Mouse (Mus musculus): ENCODE measurements around the gene Ttc7b.

The Ttc7b gene

DNA sequence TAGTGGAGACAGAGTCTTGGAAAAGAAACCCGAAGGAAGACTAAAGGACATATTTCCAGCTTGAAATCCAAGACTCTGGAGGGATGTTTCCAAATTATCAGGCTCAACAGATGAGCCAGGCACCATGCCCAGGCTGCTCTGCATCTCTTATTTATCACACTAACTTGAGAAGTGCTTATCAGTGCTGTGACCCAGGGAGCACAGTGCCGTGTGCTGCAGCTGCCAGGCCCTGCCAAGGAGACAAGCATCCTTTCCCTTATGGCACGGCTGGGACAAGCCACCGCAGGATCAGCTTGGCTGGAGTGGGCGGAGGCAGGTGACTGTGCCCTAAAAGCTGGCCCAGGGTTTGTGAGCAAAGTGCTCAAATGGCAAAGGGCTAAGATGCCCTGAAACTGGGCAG is 184.4 kb downstream of the Ttc7b start:
- DNase-seq (ENCODE audit: low spot score in 2 of 2), result no peak

DNA sequence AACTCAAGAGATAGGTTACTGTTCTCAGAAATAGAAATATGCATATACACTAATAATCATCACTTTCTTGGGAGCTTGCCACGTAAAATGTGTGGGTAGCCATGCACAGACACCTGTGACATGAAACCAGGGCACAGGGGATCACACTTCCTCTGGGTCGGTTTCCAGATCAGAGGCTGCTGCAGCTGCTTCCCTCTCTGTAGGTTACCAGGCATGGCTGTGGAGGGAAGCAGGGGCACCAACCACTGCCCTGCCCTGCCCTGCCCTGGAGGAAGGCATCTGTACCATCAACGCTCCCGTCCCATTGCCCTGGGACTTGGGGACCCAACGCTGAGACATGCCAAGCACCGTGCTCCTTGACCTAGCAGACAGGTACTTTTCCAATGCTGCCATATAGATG is 188.8 kb downstream of the Ttc7b start:
- peak; percentile 62 to 72 for DNase-seq (ENCODE audit: low spot score in 2 of 2)

DNA sequence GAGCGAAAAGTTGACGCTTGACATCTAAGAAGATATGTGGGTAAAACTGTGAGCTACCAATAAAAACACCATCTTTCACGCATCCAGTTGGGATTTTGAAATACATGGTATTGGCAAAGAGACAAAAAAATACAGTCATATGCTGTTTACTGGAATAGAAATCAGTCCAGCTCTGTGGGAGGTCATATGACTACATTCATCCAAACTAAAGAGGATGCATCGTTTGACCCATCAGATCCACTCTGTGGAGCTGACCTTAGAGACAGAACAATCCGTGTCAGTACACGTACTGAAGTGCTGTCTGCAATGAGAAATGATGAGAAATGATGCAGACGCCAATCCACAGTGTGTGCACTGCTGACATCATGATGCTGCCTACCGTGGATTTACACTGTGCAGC is 190.4 kb downstream of the Ttc7b start:
- no peak for DNase-seq (ENCODE audit: low spot score in 2 of 2)

DNA sequence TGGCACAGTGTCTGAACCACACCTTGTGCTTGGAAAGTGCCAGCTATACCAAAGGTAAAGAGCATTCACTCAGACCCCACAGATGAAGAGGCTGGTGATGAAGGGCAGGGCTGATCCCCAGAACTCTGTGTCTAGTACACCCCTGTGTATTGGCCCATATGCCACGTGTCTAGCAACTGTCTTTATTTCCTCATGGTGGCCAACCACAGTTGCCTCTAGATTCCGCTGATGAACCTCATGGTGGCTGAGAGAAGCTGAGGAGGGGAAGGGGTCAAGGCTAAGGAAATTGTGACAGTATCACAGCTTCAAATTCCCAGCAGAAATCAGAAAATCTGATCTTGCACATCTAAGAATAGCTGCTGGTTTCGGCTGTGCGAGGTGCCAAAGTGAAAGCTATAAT is 191.6 kb downstream of the Ttc7b start:
- DNase-seq (ENCODE audit: low spot score in 2 of 2), result no peak

DNA sequence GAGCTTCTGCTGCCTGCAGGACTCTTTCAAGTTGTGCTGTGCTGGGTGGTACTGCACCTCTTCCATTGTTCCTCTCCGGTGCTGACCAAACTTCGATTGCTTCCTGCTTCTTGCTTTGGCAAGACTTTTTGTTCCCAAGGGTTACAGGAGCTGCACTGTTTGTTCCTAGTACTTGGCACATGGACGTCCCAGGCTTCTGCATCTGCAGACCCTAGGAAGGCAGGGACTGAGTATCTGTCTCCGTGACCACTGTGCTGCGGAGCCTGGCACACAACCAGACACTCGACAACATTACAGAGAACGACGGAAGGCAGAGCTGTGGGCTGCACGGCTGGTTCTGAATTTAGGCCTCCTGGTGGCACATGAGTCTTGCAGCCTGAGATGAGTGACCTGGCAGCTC is 192.1 kb downstream of the Ttc7b start:
- no peak for DNase-seq (ENCODE audit: low spot score in 2 of 2)

GRCm38 (mm10) chr12:100326732-100327131 is 193.9 kb downstream of the Ttc7b start:
- DNase-seq (ENCODE audit: low spot score in 2 of 2), result no peak

GRCm38 (mm10) chr12:100325618-100326017 is 195.0 kb downstream of the Ttc7b start:
- no peak for DNase-seq (ENCODE audit: low spot score in 2 of 2)

- no peak for DNase-seq (ENCODE audit: low spot score in 2 of 2)
Measured at GRCm38 (mm10) chr12:100325212-100325611, 195.4 kb downstream of the Ttc7b start.

DNA sequence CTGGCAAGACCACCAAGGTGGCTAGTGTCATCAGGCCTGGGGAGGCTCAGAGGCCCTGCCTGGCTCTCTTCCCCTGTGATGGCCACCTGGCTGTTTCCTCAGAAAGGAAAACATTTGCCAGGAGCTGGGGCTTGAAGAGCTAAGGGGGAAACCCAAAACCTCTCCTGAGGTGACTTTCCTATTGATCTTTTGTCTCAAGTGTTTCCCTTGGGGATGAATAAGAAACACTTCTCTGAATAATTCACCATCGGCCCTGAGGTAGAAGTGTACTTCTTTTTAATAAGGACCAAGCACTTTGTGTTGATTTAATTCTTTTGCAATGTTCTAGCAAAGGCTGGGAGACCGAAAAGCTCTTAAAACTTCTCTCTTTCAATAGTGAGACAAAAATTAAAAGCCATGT is 197.0 kb downstream of the Ttc7b start:
- no peak for DNase-seq (ENCODE audit: low spot score in 2 of 2)

DNA sequence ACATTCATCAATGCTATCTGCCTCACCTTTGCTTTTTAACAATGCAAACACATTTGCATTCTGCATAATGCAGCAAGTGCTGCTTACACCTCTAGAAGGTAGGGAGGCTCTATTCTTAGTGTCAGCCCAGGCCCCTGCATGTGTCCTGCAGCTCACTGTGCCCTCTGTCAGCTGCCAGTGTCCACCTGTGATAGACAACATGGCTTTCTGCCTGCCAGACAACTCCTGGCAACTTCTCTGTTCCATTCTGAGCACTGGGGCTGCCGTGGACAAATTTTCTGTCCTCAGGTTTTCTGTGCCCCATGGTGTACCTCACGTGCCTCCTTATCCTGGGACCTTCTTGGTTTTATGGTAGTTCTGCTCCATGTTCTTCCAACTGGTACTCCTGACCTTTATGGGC is 198.4 kb downstream of the Ttc7b start:
- DNase-seq (ENCODE audit: low spot score in 2 of 2), result no peak

GRCm38 (mm10) chr12:100321545-100321944 is 199.1 kb downstream of the Ttc7b start:
- no peak for DNase-seq (ENCODE audit: low spot score in 2 of 2)

DNA sequence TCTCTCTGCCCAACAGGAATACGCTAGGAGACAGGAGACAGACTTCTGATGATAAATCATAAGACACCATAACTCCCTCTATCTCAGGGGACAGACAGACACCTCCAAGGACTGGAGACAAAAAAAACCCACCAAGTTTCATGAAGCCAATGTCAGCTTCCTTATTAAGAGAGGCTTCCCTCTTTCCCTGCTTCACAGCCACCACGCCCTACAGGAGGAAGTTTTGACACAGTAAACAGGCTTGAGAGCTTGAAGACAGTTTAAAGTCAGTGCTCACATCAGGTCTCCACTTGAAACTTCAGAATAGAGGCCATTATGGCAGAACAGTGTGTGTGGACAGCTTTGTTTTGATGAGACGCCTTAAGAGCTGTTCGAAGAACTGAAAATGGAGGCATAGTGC is 200.9 kb downstream of the Ttc7b start:
- DNase-seq (ENCODE audit: low spot score in 2 of 2), result no peak

DNA sequence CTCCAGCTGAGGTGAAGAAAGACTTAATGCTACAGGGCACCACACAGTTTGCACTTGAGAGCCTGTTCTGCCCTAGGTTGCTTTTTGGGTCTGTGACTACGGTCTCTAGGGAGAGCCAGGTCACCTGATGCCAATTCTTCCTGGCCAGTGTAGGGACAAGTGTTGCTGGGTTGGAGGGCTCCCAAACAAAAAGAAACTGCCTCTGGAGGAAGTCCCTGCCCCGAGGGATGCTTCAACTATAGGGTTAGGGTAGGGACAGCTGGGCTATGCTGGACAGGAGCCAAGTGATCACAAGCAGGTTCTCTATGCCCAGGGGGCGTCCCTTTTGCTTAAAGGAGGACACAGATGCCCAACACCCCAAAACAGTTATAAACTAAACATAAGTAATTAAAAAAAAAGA is 202.7 kb downstream of the Ttc7b start:
- no peak for DNase-seq (ENCODE audit: low spot score in 2 of 2)

- no peak for DNase-seq (ENCODE audit: low spot score in 2 of 2)
Measured at GRCm38 (mm10) chr12:100316094-100316493, 204.5 kb downstream of the Ttc7b start.

GRCm38 (mm10) chr12:100315119-100315885 is 205.3 kb downstream of the Ttc7b start:
- DNase-seq (ENCODE audit: low spot score in 2 of 2), result no peak

GRCm38 (mm10) chr12:100313785-100314375 is 206.7 kb downstream of the Ttc7b start:
- no peak for DNase-seq (ENCODE audit: low spot score in 2 of 2)

- no peak for DNase-seq (ENCODE audit: low spot score in 2 of 2)
Measured at GRCm38 (mm10) chr12:100313209-100313608, 207.4 kb downstream of the Ttc7b start.

DNA sequence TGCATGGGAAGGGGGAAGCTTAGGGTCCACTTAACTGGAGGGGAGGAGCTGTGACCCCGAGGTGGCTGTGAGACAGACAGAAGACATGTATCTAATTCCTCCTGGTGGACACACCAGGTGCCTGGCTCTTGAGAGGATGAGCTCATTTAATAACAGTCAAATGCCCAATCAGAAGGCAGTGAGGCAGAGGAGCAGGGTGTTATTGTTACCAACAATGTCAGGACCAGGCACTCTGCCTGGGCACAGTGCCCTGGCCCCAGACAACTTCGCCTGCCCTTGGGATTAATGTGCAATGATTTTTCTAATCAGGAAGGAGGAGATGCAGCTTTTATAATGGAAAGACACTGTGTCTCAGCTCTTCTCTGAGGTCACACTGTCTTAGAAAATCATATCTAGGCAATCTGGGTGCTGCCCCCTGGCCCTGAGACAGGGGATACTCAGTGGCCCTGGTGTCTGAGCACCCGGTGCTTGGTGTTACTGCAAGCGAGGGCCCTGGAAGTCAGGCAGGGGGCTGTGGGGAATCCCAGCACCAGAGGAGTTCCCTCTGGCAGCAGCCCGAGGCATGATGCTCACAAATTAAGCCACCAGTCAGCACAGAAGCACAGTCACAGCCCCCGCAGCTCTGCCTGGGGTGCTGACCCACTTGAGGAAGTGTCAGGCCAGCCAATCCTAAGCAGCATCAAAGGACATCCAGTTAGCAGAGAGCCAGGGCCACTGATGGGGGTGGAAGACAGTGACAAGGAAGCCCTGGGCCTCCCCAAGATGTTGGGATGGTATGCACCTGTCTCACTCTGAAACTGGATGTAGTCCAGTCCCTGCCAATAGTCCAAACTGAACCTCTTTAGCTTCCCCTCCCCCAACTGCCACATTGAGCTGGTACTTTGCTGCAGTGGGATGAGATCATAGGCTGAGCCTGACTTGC is 209.9 kb downstream of the Ttc7b start:
- DNase-seq (ENCODE audit: low spot score in 2 of 2), result no peak

- no peak for DNase-seq (ENCODE audit: low spot score in 2 of 2)
Measured at GRCm38 (mm10) chr12:100309201-100309600, 211.4 kb downstream of the Ttc7b start.

- DNase-seq (ENCODE audit: low spot score in 2 of 2), result no peak
Measured at GRCm38 (mm10) chr12:100307501-100308260, 212.9 kb downstream of the Ttc7b start.

- DNase-seq (ENCODE audit: low spot score in 2 of 2), result no peak
Measured at GRCm38 (mm10) chr12:100306336-100306735, 214.3 kb downstream of the Ttc7b start.

All from thymus, postnatal 10 days (tissue).